Mouse (Mus musculus) intestine, embryonic 15.5 days (tissue): ENCODE results near the gene Gadd45b. TPM values are rescaled to one million over a fixed set of nuclear protein-coding genes. Genes with fewer than 3 reads are reported as not detected.

Source experiments
- ATAC-seq: fragments of 200-750 bp; cut with Nextera tagmentation; 2 replicates; pipeline ENCODE4 v1.8.0; 2017; ENCODE audit warnings: moderate TSS enrichment, moderate library complexity
- H3K27ac ChIP-seq: fragments of 300-500 bp; sonication (generic); 2 replicates; pipeline ENCODE4 v1.5.1; 2015; ENCODE audit warnings: mild to moderate bottlenecking, inconsistent platforms
- H3K27me3 ChIP-seq: fragments of 300-500 bp; sonication (generic); replicated peaks from 2 replicates; pipeline ENCODE4 v1.6.1; 2015; ENCODE audit warnings: inconsistent platforms
- H3K36me3 ChIP-seq: fragments of 300-500 bp; sonication (generic); 2 replicates; pipeline ENCODE4 v1.6.1; 2015; ENCODE audit warnings: inconsistent platforms
- H3K4me1 ChIP-seq: fragments of 300-500 bp; sonication (generic); replicated peaks from 2 replicates; pipeline ENCODE4 v1.6.1; 2015; ENCODE audit warnings: inconsistent platforms
- H3K4me2 ChIP-seq: fragments of 300-500 bp; sonication (generic); replicated peaks from 2 replicates; pipeline ENCODE4 v1.6.1; 2015; ENCODE audit warnings: mild to moderate bottlenecking, inconsistent platforms
- H3K4me3 ChIP-seq: fragments of 300-500 bp; sonication (generic); replicated peaks from 2 replicates; pipeline ENCODE4 v1.5.1; 2015; ENCODE audit warnings: inconsistent platforms
- H3K9ac ChIP-seq: fragments of 300-500 bp; sonication (generic); 2 replicates; pipeline ENCODE4 v1.6.1; 2015; ENCODE audit warnings: inconsistent platforms
- H3K9me3 ChIP-seq: fragments of 300-500 bp; sonication (generic); 2 replicates; pipeline ENCODE4 v1.6.1; 2016; ENCODE audit warnings: inconsistent platforms
- WGBS: fragments of 180-500 bp; shearing (Covaris S2); methylation state at CpG from one replicate; pipeline ENCODE4 v1.1.7; 2015; 5-methylcytosine and 5-hydroxymethylcytosine counted together
- polyA plus RNA-seq: library from polyadenylated mRNA; unstranded; fragments of >200 nt; fragmentation: Nextera tagmentation; extraction: Ambion mirVana; gene quantifications from 2 replicates; pipeline ENCODE4 v1.2.1, GENCODE M21; 2015

Gene Gadd45b
- polyA plus RNA-seq, 1 experiment from 2014 or later = 26.6 TPM

GRCm38 (mm10) chr10:80954415-80954814, 24.5 kb downstream of the Gadd45b start:
- WGBS = 67% methylated on average over 13 of the region's 13 CpGs

GRCm38 (mm10) chr10:80954843-80955242, 25.0 kb downstream of the Gadd45b start:
- no peaks in the 10 kb centered on the region for H3K36me3 ChIP-seq
- H3K9me3 ChIP-seq = no peaks in the 10 kb centered on the region
- H3K9ac ChIP-seq = no peak overlapping the region
- 39% methylated on average over 6 of the region's 6 CpGs for WGBS
- H3K4me3 ChIP-seq = no peak overlapping the region
- no peak overlapping the region for H3K4me2 ChIP-seq
- H3K27me3 ChIP-seq = no peaks in the 10 kb centered on the region
- ATAC-seq = peak; percentile 44
- H3K27ac ChIP-seq = peak overlapping the region; percentile 40
- H3K4me1 ChIP-seq = peaks cover 14% of the 10 kb centered on the region

More at GRCm38 (mm10) chr10:80954415-80954814, 24.5 kb downstream of the Gadd45b start:
- Histone ChIP-seq H3K4me3 (no peak overlapping the region), H3K4me2 (no peak overlapping the region), H3K36me3 (no peaks in the 10 kb centered on the region), H3K27me3 (no peaks in the 10 kb centered on the region), H3K9me3 (no peaks in the 10 kb centered on the region), H3K9ac (no peak overlapping the region), H3K27ac (peak overlapping the region; percentile 40; the same call in 1 of the 2 replicates), H3K4me1 (peaks cover 14% of the 10 kb centered on the region)
- ATAC-seq = no peak

- Histone ChIP-seq H3K4me1 (peaks cover 18% of the 10 kb centered on the region), H3K9ac (no peak overlapping the region), H3K4me3 (no peak overlapping the region), H3K9me3 (no peaks in the 10 kb centered on the region), H3K27ac (peak overlapping the region; percentile 14; the same call in 1 of the 2 replicates), H3K36me3 (no peaks in the 10 kb centered on the region), H3K27me3 (no peaks in the 10 kb centered on the region), H3K4me2 (no peak overlapping the region)
- 19% methylated on average over 9 of the region's 9 CpGs for WGBS
- ATAC-seq = peak; percentile 36
Measured at GRCm38 (mm10) chr10:80955536-80955935, 25.7 kb downstream of the Gadd45b start.

GRCm38 (mm10) chr10:80956385-80956784, 26.5 kb downstream of the Gadd45b start:
- no peak overlapping the region for H3K4me2 ChIP-seq
- no peaks in the 10 kb centered on the region for H3K9me3 ChIP-seq
- ATAC-seq = no peak
- no peak overlapping the region for H3K9ac ChIP-seq
- no peaks in the 10 kb centered on the region for H3K36me3 ChIP-seq
- no peak overlapping the region for H3K27ac ChIP-seq
- H3K4me3 ChIP-seq = no peak overlapping the region
- H3K27me3 ChIP-seq = no peaks in the 10 kb centered on the region
- H3K4me1 ChIP-seq = peaks cover 25% of the 10 kb centered on the region
- WGBS = 89% methylated on average over 8 of the region's 8 CpGs

GRCm38 (mm10) chr10:80956901-80957300, 27.0 kb downstream of the Gadd45b start:
- Histone ChIP-seq H3K9ac (no peak overlapping the region), H3K27ac (no peak overlapping the region), H3K9me3 (no peaks in the 10 kb centered on the region), H3K4me2 (no peak overlapping the region), H3K4me1 (peaks cover 30% of the 10 kb centered on the region), H3K27me3 (no peaks in the 10 kb centered on the region), H3K36me3 (no peaks in the 10 kb centered on the region), H3K4me3 (no peak overlapping the region)
- 77% methylated on average over 6 of the region's 6 CpGs for WGBS
- ATAC-seq = no peak

- ATAC-seq = no peak
- 75% methylated on average over 4 of the region's 4 CpGs for WGBS
- no peaks in the 10 kb centered on the region for H3K9me3 ChIP-seq
- no peak overlapping the region for H3K27ac ChIP-seq
- H3K36me3 ChIP-seq = no peaks in the 10 kb centered on the region
- no peak overlapping the region for H3K4me2 ChIP-seq
- no peaks in the 10 kb centered on the region for H3K27me3 ChIP-seq
- no peak overlapping the region for H3K9ac ChIP-seq
- peaks cover 37% of the 10 kb centered on the region for H3K4me1 ChIP-seq
- H3K4me3 ChIP-seq = no peak overlapping the region
Measured at GRCm38 (mm10) chr10:80957791-80958190, 27.9 kb downstream of the Gadd45b start.

- 90% methylated on average over 5 of the region's 5 CpGs for WGBS
- H3K9ac ChIP-seq = no peak overlapping the region
Measured at GRCm38 (mm10) chr10:80958979-80959637, 29.2 kb downstream of the Gadd45b start.

GRCm38 (mm10) chr10:80960551-80961508, 31.0 kb downstream of the Gadd45b start:
- no peak overlapping the region for H3K4me3 ChIP-seq
- H3K27me3 ChIP-seq = no peaks in the 10 kb centered on the region
- H3K9me3 ChIP-seq = no peaks in the 10 kb centered on the region
- peak overlapping the region; percentile 28; the same call in 1 of the 2 replicates for H3K4me2 ChIP-seq
- no peaks in the 10 kb centered on the region for H3K36me3 ChIP-seq
- ATAC-seq = peak; percentile 73
- WGBS = 11% methylated on average over 16 of the region's 16 CpGs
- H3K27ac ChIP-seq = peak overlapping the region; percentile 91
- peaks cover 38% of the 10 kb centered on the region for H3K4me1 ChIP-seq
- H3K9ac ChIP-seq = no peak overlapping the region

More at GRCm38 (mm10) chr10:80958979-80959637, 29.2 kb downstream of the Gadd45b start:
- Histone ChIP-seq H3K27me3 (no peaks in the 10 kb centered on the region), H3K27ac (no peak overlapping the region), H3K36me3 (no peaks in the 10 kb centered on the region), H3K9me3 (no peaks in the 10 kb centered on the region), H3K4me2 (no peak overlapping the region), H3K4me3 (no peak overlapping the region), H3K4me1 (peaks cover 50% of the 10 kb centered on the region)
- no peak for ATAC-seq

- WGBS = 26% methylated on average over 10 of the region's 10 CpGs
- no peaks in the 10 kb centered on the region for H3K9me3 ChIP-seq
- peaks cover 44% of the 10 kb centered on the region for H3K4me1 ChIP-seq
- H3K27me3 ChIP-seq = no peaks in the 10 kb centered on the region
- H3K36me3 ChIP-seq = no peaks in the 10 kb centered on the region
- H3K4me3 ChIP-seq = no peak overlapping the region
- no peak overlapping the region for H3K9ac ChIP-seq
- peak overlapping the region; percentile 91 for H3K27ac ChIP-seq
- no peak overlapping the region for H3K4me2 ChIP-seq
- ATAC-seq = peak; percentile 48; the same call in 1 of the 2 replicates
Measured at GRCm38 (mm10) chr10:80962051-80962472, 32.2 kb downstream of the Gadd45b start.

- H3K4me2 ChIP-seq = no peak overlapping the region
Measured at GRCm38 (mm10) chr10:80962585-80962984, 32.7 kb downstream of the Gadd45b start.

GRCm38 (mm10) chr10:80963031-80963975, 33.4 kb downstream of the Gadd45b start:
- Histone ChIP-seq H3K9ac (no peak overlapping the region), H3K4me2 (no peak overlapping the region)

More at GRCm38 (mm10) chr10:80962585-80962984, 32.7 kb downstream of the Gadd45b start:
- no peaks in the 10 kb centered on the region for H3K27me3 ChIP-seq
- no peaks in the 10 kb centered on the region for H3K9me3 ChIP-seq
- peaks cover 49% of the 10 kb centered on the region for H3K4me1 ChIP-seq
- no peak overlapping the region for H3K4me3 ChIP-seq
- H3K9ac ChIP-seq = no peak overlapping the region
- 48% methylated on average over 5 of the region's 5 CpGs for WGBS
- no peaks in the 10 kb centered on the region for H3K36me3 ChIP-seq
- no peak for ATAC-seq
- H3K27ac ChIP-seq = peak overlapping the region; percentile 91; the same call in 1 of the 2 replicates

More at GRCm38 (mm10) chr10:80963031-80963975, 33.4 kb downstream of the Gadd45b start:
- no peaks in the 10 kb centered on the region for H3K9me3 ChIP-seq
- ATAC-seq = no peak
- peaks cover 50% of the 10 kb centered on the region for H3K4me1 ChIP-seq
- no peak overlapping the region for H3K4me3 ChIP-seq
- H3K36me3 ChIP-seq = no peaks in the 10 kb centered on the region
- WGBS = 48% methylated on average over 12 of the region's 12 CpGs
- H3K27ac ChIP-seq = peak overlapping the region; percentile 24
- no peaks in the 10 kb centered on the region for H3K27me3 ChIP-seq
